Mouse (Mus musculus) liver, embryonic 14.5 days (tissue): Measurements from ENCODE around the gene 1700003F12Rik. TPM values are rescaled to one million over a fixed set of nuclear protein-coding genes. Genes with fewer than 3 reads are reported as not detected.

Source experiments
- ATAC-seq: fragments of 200-750 bp; cut with Nextera tagmentation; 2 replicates; pipeline ENCODE4 v1.8.0; 2017; ENCODE audit warnings: moderate number of reproducible peaks, mild to moderate bottlenecking, moderate library complexity; ENCODE audit not compliant: insufficient read depth
- DNase-seq, 3 experiments: peaks; one replicate each; pipeline ENCODE4 v3.0.0-alpha.2; 2012 to 2013; ENCODE audit warnings: low read depth in 3 of 3, low spot score in 3 of 3
- H3K27ac ChIP-seq: fragments of 300-500 bp; sonication (generic); 2 replicates; pipeline ENCODE4 v1.5.1; 2014; ENCODE audit warnings: moderate library complexity, mild to moderate bottlenecking, control low read depth, inconsistent platforms
- H3K27me3 ChIP-seq: fragments of 300-500 bp; sonication (generic); 2 replicates; pipeline ENCODE4 v1.6.1; 2014; ENCODE audit warnings: mild to moderate bottlenecking, low read length, moderate library complexity; ENCODE audit not compliant: control insufficient read depth, insufficient read depth
- H3K36me3 ChIP-seq: fragments of 300-500 bp; sonication (generic); replicated peaks from 2 replicates; pipeline ENCODE4 v1.6.1; 2014; ENCODE audit warnings: low read depth; ENCODE audit not compliant: control insufficient read depth, insufficient read depth
- H3K4me1 ChIP-seq, 2 experiments: fragments of 200-500 bp in 1 of 2; fragments of 300-500 bp in 1 of 2; sonication (generic) in 1 of 2; replicated peaks; 2 replicates each; pipeline ENCODE4 v1.6.1; 2012 to 2014; ENCODE audit warnings: antibody characterized with exemption in 1 of 2, inconsistent platforms in 1 of 2, low read length in 1 of 2; ENCODE audit not compliant: control insufficient read depth in 2 of 2, insufficient read depth in 2 of 2
- H3K4me2 ChIP-seq: fragments of 300-500 bp; sonication (generic); 2 replicates; pipeline ENCODE4 v1.6.1; 2014; ENCODE audit warnings: low read depth, mild to moderate bottlenecking, control low read depth, moderate library complexity
- H3K4me3 ChIP-seq, 2 experiments: fragments of 200-500 bp in 1 of 2; fragments of 300-500 bp in 1 of 2; sonication (generic) in 1 of 2; 2 replicates each; pipeline ENCODE4 v1.5.1; 2012 to 2014; ENCODE audit warnings: low read depth in 2 of 2, low read length in 2 of 2, mild to moderate bottlenecking in 2 of 2, control low read depth in 1 of 2, inconsistent platforms in 1 of 2, moderate library complexity in 1 of 2; ENCODE audit not compliant: insufficient read depth in 1 of 2
- H3K9ac ChIP-seq: fragments of 300-500 bp; sonication (generic); replicated peaks from 2 replicates; pipeline ENCODE4 v1.6.1; 2014; ENCODE audit warnings: mild to moderate bottlenecking, control low read depth, moderate library complexity
- H3K9me3 ChIP-seq: fragments of 300-500 bp; sonication (generic); 2 replicates; pipeline ENCODE4 v1.6.1; 2016; ENCODE audit warnings: low read length, mixed read lengths; ENCODE audit not compliant: control insufficient read depth
- CTCF ChIP-seq: IDR thresholded peaks from 2 replicates; pipeline ENCODE4 v1.5.1; 2016; ENCODE audit warnings: antibody characterized with exemption, low read depth, control low read depth
- EP300 ChIP-seq: IDR thresholded peaks from 2 replicates; pipeline ENCODE4 v1.6.1; 2016; ENCODE audit warnings: antibody characterized with exemption, low read depth
- WGBS: fragments of 180-500 bp; shearing (Covaris S2); extraction: QIAGEN DNeasy Blood & Tissue Kit; methylation state at CpG from one replicate; pipeline ENCODE4 v1.1.7; 2014; ENCODE audit not compliant: insufficient replicate concordance; 5-methylcytosine and 5-hydroxymethylcytosine counted together
- polyA plus RNA-seq, 2 experiments: library from polyadenylated mRNA; depleted of rRNA in 1 of 2; stranded (reverse) in 1 of 2; unstranded in 1 of 2; fragments of >200 nt; fragmentation: Nextera tagmentation in 1 of 2; extraction: Ambion mirVana in 1 of 2; gene quantifications; 2 replicates each; pipeline versions ENCODE4 v1.2.1 to v1.2.3; 2012 to 2014

The 1700003F12Rik gene
- polyA plus RNA-seq, 2 experiments: 1.1 to 1.3 TPM

DNA sequence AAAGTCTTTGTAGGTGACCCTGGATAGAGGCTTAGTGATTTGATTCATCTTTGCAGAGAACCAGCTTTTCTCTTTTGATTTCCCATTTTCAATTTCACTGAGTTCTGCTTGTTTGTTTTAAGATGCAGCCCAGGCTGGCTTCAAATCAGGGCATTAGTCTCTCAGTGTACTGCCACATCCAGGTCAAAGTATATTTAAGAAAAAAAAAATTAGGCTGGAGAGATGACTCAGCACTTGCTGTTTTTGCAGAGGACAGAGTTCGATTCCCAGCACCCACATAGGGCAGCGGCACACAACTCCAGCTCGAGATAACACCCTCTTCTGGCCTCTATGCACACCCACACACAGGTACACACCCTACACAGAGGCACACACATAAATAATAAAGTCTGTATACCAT, 44.4 kb downstream of the 1700003F12Rik start:
- no peak for TF ChIP-seq EP300
- no peak for TF ChIP-seq CTCF
- H3K27me3 ChIP-seq: no peaks in the 10 kb centered on the region
- no peak overlapping the region for H3K27ac ChIP-seq
- no peak overlapping the region for H3K4me3 ChIP-seq
- 60% methylated on average over 3 of the region's 3 CpGs for WGBS
- H3K4me2 ChIP-seq: no peak overlapping the region
- H3K9me3 ChIP-seq: no peaks in the 10 kb centered on the region
- peaks cover 6% of the 10 kb centered on the region for H3K36me3 ChIP-seq
- H3K4me1 ChIP-seq: no peaks in the 10 kb centered on the region
- no peak for ATAC-seq
- no peak for DNase-seq
- no peak overlapping the region for H3K9ac ChIP-seq

DNA sequence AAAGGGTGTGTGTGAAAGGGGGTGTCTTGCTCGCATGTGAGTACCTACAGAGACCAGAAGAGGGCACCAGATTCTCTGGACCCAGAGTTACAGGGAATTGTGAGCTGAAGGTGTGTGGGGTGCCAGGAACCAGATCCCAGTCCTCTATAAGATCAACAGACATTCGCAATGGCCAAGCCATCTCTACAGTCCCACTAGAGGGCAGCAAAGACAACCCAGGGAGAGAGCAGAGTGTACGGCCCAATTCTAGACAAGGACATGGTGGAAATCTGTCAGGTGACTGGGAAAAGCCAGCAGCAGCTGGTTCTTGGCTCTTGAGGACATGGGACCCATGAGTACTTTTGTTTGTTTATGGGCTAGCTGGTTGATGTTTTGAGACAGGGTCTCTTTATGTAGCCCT, 46.1 kb downstream of the 1700003F12Rik start:
- Histone ChIP-seq H3K9ac (no peak overlapping the region), H3K4me1 (no peaks in the 10 kb centered on the region), H3K4me3 (no peak overlapping the region), H3K27me3 (no peaks in the 10 kb centered on the region), H3K9me3 (no peaks in the 10 kb centered on the region), H3K27ac (no peak overlapping the region), H3K4me2 (no peak overlapping the region), H3K36me3 (no peaks in the 10 kb centered on the region; the same call in 1 of the 2 replicates)
- DNase-seq (no peak), ATAC-seq (no peak)
- 52% methylated on average over 3 of the region's 3 CpGs for WGBS
- TF ChIP-seq EP300: no peak
- TF ChIP-seq CTCF: peak; percentile 88

DNA sequence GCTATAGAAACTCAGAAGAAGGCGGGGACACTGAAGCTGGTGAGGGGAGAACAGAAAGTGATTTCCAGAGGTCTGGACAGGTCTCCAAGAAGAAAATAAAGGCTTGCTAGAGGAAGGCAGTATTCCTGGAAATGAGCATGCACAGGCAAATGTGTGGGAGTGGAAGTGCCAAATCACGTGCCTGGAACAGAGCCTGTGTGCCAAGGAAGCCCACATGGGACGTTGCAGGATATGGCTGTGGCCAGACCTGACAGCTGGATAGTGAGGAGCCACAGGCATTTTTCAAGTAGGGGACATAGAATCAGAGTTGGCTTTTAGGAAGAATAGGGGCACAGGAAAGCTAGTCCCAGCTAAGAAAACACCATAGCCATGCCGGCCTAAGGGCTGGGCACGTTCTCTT, 48.9 kb downstream of the 1700003F12Rik start:
- TF ChIP-seq EP300: no peak
- no peak for TF ChIP-seq CTCF
- Histone ChIP-seq H3K27ac (no peak overlapping the region), H3K36me3 (no peaks in the 10 kb centered on the region; the same call in 1 of the 2 replicates), H3K9me3 (no peaks in the 10 kb centered on the region), H3K4me2 (no peak overlapping the region), H3K4me1 (0 out of 4 replicates have a peak, but pooled peaks cover 0 to 2% of the 10 kb centered on the region in 2 experiments), H3K9ac (no peak overlapping the region), H3K4me3 (no peak overlapping the region), H3K27me3 (no peaks in the 10 kb centered on the region)
- DNase-seq (no peak), ATAC-seq (no peak)
- 76% methylated on average over 5 of the region's 5 CpGs for WGBS

DNA sequence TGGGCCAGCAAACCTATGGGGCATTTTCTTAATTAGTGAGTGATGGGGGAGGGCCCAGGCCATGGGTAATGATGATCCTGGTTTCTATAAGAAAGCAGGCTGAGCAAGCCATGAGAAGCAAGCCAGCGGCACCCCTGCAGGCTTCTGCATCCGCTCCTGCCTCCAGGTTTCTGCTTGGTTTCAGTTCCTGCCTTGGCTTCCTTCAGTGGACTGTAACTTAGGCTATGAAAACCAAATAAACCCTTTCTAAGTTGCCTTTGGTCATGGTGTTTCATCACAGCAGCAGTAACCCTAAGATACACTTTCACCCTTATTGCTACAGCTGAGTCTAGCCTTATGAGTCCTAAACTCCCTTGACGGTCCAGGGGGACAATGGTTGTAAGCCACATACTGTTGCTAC, 50.5 kb downstream of the 1700003F12Rik start:
- H3K9ac ChIP-seq: no peak overlapping the region
- no peak overlapping the region for H3K27ac ChIP-seq
- 85% methylated on average over 3 of the region's 3 CpGs for WGBS
- no peak overlapping the region for H3K4me3 ChIP-seq
- H3K36me3 ChIP-seq: no peaks in the 10 kb centered on the region; the same call in 1 of the 2 replicates
- H3K4me2 ChIP-seq: no peak overlapping the region
- ATAC-seq (no peak), DNase-seq (no peak)
- no peak for TF ChIP-seq CTCF
- no peak for TF ChIP-seq EP300
- H3K27me3 ChIP-seq: no peaks in the 10 kb centered on the region
- H3K9me3 ChIP-seq: no peaks in the 10 kb centered on the region
- H3K4me1 ChIP-seq: peaks cover 0 to 6% of the 10 kb centered on the region in 2 experiments; a peak in 1 of 4 replicates

Other genes starting within 250 kb of the 1700003F12Rik start
- not detected in 2 replicates for gene Bpifb9b, start 239.9 kb upstream of the 1700003F12Rik start, polyA plus RNA-seq (2012; rRNA removed)
- not detected in 2 replicates for gene Bpifb9b, start 239.9 kb upstream of the 1700003F12Rik start, polyA plus RNA-seq (2014; fragmentation: Nextera tagmentation; extraction: Ambion mirVana)
- gene Cdk5rap1, start 174.1 kb upstream of the 1700003F12Rik start, polyA plus RNA-seq (2012; rRNA removed): 7.5 and 10.0 TPM in 2 replicates
- 4.2 and 9.5 TPM in 2 replicates for gene Cdk5rap1, start 174.1 kb upstream of the 1700003F12Rik start, polyA plus RNA-seq (2014; fragmentation: Nextera tagmentation; extraction: Ambion mirVana)
- gene Snta1, start 139.0 kb upstream of the 1700003F12Rik start, polyA plus RNA-seq (2012; rRNA removed): 1.5 and 1.6 TPM in 2 replicates
- 0.64 and 0.70 TPM in 2 replicates for gene Snta1, start 139.0 kb upstream of the 1700003F12Rik start, polyA plus RNA-seq (2014; fragmentation: Nextera tagmentation; extraction: Ambion mirVana)
- gene Cbfa2t2, start 110.6 kb upstream of the 1700003F12Rik start, polyA plus RNA-seq (2012; rRNA removed): 3.2 and 4.1 TPM in 2 replicates
- 5.3 and 5.8 TPM in 2 replicates for gene Cbfa2t2, start 110.6 kb upstream of the 1700003F12Rik start, polyA plus RNA-seq (2014; fragmentation: Nextera tagmentation; extraction: Ambion mirVana)
- gene Actl10, start 4.7 kb downstream of the 1700003F12Rik start, polyA plus RNA-seq (2012; rRNA removed): 0.05 TPM in 1 of 2 replicates, not detected in the other
- gene Actl10, start 4.7 kb downstream of the 1700003F12Rik start, polyA plus RNA-seq (2014; fragmentation: Nextera tagmentation; extraction: Ambion mirVana): not detected in 2 replicates
- 0.80 and 1.7 TPM in 2 replicates for gene Necab3, start 11.8 kb downstream of the 1700003F12Rik start, polyA plus RNA-seq (2012; rRNA removed)
- gene Necab3, start 11.8 kb downstream of the 1700003F12Rik start, polyA plus RNA-seq (2014; fragmentation: Nextera tagmentation; extraction: Ambion mirVana): 0.87 and 0.96 TPM in 2 replicates
- gene E2f1, start 22.8 kb downstream of the 1700003F12Rik start, polyA plus RNA-seq (2012; rRNA removed): 26.2 and 26.4 TPM in 2 replicates
- gene E2f1, start 22.8 kb downstream of the 1700003F12Rik start, polyA plus RNA-seq (2014; fragmentation: Nextera tagmentation; extraction: Ambion mirVana): 6.0 and 7.6 TPM in 2 replicates
- gene Pxmp4, start 56.6 kb downstream of the 1700003F12Rik start, polyA plus RNA-seq (2012; rRNA removed): 18.7 and 27.6 TPM in 2 replicates
- 30.2 and 35.4 TPM in 2 replicates for gene Pxmp4, start 56.6 kb downstream of the 1700003F12Rik start, polyA plus RNA-seq (2014; fragmentation: Nextera tagmentation; extraction: Ambion mirVana)
- 3.6 and 3.9 TPM in 2 replicates for gene Zfp341, start 66.2 kb downstream of the 1700003F12Rik start, polyA plus RNA-seq (2012; rRNA removed)
- gene Zfp341, start 66.2 kb downstream of the 1700003F12Rik start, polyA plus RNA-seq (2014; fragmentation: Nextera tagmentation; extraction: Ambion mirVana): 1.1 and 2.2 TPM in 2 replicates
- 0.35 TPM in 1 of 2 replicates, not detected in the other for gene 4930519P11Rik, start 66.4 kb downstream of the 1700003F12Rik start, polyA plus RNA-seq (2012; rRNA removed)
- gene 4930519P11Rik, start 66.4 kb downstream of the 1700003F12Rik start, polyA plus RNA-seq (2014; fragmentation: Nextera tagmentation; extraction: Ambion mirVana): 0.32 TPM in 1 of 2 replicates, not detected in the other
- gene Chmp4b, start 104.6 kb downstream of the 1700003F12Rik start, polyA plus RNA-seq (2012; rRNA removed): 48.0 and 84.2 TPM in 2 replicates
- gene Chmp4b, start 104.6 kb downstream of the 1700003F12Rik start, polyA plus RNA-seq (2014; fragmentation: Nextera tagmentation; extraction: Ambion mirVana): 8.1 and 9.1 TPM in 2 replicates
- not detected in 2 replicates for gene Gm14214, start 222.9 kb downstream of the 1700003F12Rik start, polyA plus RNA-seq (2012; rRNA removed)
- gene Gm14214, start 222.9 kb downstream of the 1700003F12Rik start, polyA plus RNA-seq (2014; fragmentation: Nextera tagmentation; extraction: Ambion mirVana): not detected in 2 replicates
- 204 and 237 TPM in 2 replicates for gene Raly, start 244.0 kb downstream of the 1700003F12Rik start, polyA plus RNA-seq (2012; rRNA removed)
- gene Raly, start 244.0 kb downstream of the 1700003F12Rik start, polyA plus RNA-seq (2014; fragmentation: Nextera tagmentation; extraction: Ambion mirVana): 35.9 and 37.4 TPM in 2 replicates
- 0.25 TPM in 1 of 2 replicates, not detected in the other for gene a, start 244.3 kb downstream of the 1700003F12Rik start, polyA plus RNA-seq (2012; rRNA removed)
- gene a, start 244.3 kb downstream of the 1700003F12Rik start, polyA plus RNA-seq (2014; fragmentation: Nextera tagmentation; extraction: Ambion mirVana): 0.36 TPM in 1 of 2 replicates, not detected in the other